Mouse (Mus musculus): ENCODE results near the gene Zbtb7b. TPM values are rescaled to one million over a fixed set of nuclear protein-coding genes. Genes with fewer than 3 reads are reported as not detected.

Zbtb7b gene
- polyA plus RNA-seq, 1 experiment, result 40.2 TPM

- WGBS, result 33% methylated on average over 8 of the region's 8 CpGs
- Histone ChIP-seq H3K4me1 (ENCODE audit: control insufficient read depth, insufficient read depth, low read length) (no peaks in the 10 kb centered on the region), H3K27ac (ENCODE audit: control insufficient read depth, insufficient read depth, low read depth, low read length, poor library complexity) (no peak overlapping the region; the same call in 1 of the 2 replicates), H3K4me3 (replicated peaks; ENCODE audit: control insufficient read depth, low read depth, low read length) (no peak overlapping the region)
- TF ChIP-seq POLR2A (IDR thresholded peaks at IDR 0.05; ENCODE audit: borderline replicate concordance, control insufficient read depth, low read depth, low read length) (no peak), CTCF (IDR thresholded peaks at IDR 0.05; ENCODE audit: control insufficient read depth, insufficient read depth, low read length) (peak; percentile 90)
These were observed 55.2 kb downstream of the Zbtb7b start for GRCm38 (mm10) chr3:89339416-89339815.

GRCm38 (mm10) chr3:89337721-89338578, 56.6 kb downstream of the Zbtb7b start, which contains the start of gene Efna4:
Gene Efna4, minus strand, starts transcription at chr3:89338028.
- H3K4me3 ChIP-seq (replicated peaks; ENCODE audit: control insufficient read depth, low read depth, low read length), result peak within 1 kb of the TSS; percentile 37
- no peak for TF ChIP-seq POLR2A (IDR thresholded peaks at IDR 0.05; ENCODE audit: borderline replicate concordance, control insufficient read depth, low read depth, low read length)
- TF ChIP-seq CTCF (IDR thresholded peaks at IDR 0.05; ENCODE audit: control insufficient read depth, insufficient read depth, low read length), result no peak
- no peak within 1 kb of the TSS; the same call in 1 of the 2 replicates for H3K27ac ChIP-seq (ENCODE audit: control insufficient read depth, insufficient read depth, low read depth, low read length, poor library complexity)
- 2% methylated on average over 44 of the region's 44 CpGs for WGBS
- no peaks in the 10 kb centered on the region for H3K4me1 ChIP-seq (ENCODE audit: control insufficient read depth, insufficient read depth, low read length)

- no peak overlapping the region; the same call in 1 of the 2 replicates for H3K27ac ChIP-seq (ENCODE audit: control insufficient read depth, insufficient read depth, low read depth, low read length, poor library complexity)
- 2% methylated on average over 21 of the region's 21 CpGs for WGBS
- TF ChIP-seq CTCF (IDR thresholded peaks at IDR 0.05; ENCODE audit: control insufficient read depth, insufficient read depth, low read length) (no peak), POLR2A (IDR thresholded peaks at IDR 0.05; ENCODE audit: borderline replicate concordance, control insufficient read depth, low read depth, low read length) (no peak)
- H3K4me3 ChIP-seq (replicated peaks; ENCODE audit: control insufficient read depth, low read depth, low read length), result no peak overlapping the region
- H3K4me1 ChIP-seq (ENCODE audit: control insufficient read depth, insufficient read depth, low read length), result no peaks in the 10 kb centered on the region
These were observed 57.4 kb downstream of the Zbtb7b start for GRCm38 (mm10) chr3:89337062-89337720.

- Histone ChIP-seq H3K4me1 (ENCODE audit: control insufficient read depth, insufficient read depth, low read length) (no peaks in the 10 kb centered on the region), H3K4me3 (replicated peaks; ENCODE audit: control insufficient read depth, low read depth, low read length) (no peak overlapping the region), H3K27ac (ENCODE audit: control insufficient read depth, insufficient read depth, low read depth, low read length, poor library complexity) (no peak overlapping the region)
- WGBS, result 57% methylated on average over 6 of the region's 6 CpGs
- no peak for TF ChIP-seq CTCF (IDR thresholded peaks at IDR 0.05; ENCODE audit: control insufficient read depth, insufficient read depth, low read length)
- no peak for TF ChIP-seq POLR2A (IDR thresholded peaks at IDR 0.05; ENCODE audit: borderline replicate concordance, control insufficient read depth, low read depth, low read length)
These were observed 58.0 kb downstream of the Zbtb7b start for GRCm38 (mm10) chr3:89336529-89336928.

GRCm38 (mm10) chr3:89333053-89333452, 61.5 kb downstream of the Zbtb7b start:
- Histone ChIP-seq H3K4me3 (replicated peaks; ENCODE audit: control insufficient read depth, low read depth, low read length) (no peak overlapping the region), H3K4me1 (ENCODE audit: control insufficient read depth, insufficient read depth, low read length) (no peaks in the 10 kb centered on the region), H3K27ac (ENCODE audit: control insufficient read depth, insufficient read depth, low read depth, low read length, poor library complexity) (no peak overlapping the region)
- WGBS, result 86% methylated on average over 11 of the region's 11 CpGs
- TF ChIP-seq CTCF (IDR thresholded peaks at IDR 0.05; ENCODE audit: control insufficient read depth, insufficient read depth, low read length) (no peak), POLR2A (IDR thresholded peaks at IDR 0.05; ENCODE audit: borderline replicate concordance, control insufficient read depth, low read depth, low read length) (no peak)

- H3K4me1 ChIP-seq (ENCODE audit: control insufficient read depth, insufficient read depth, low read length), result no peaks in the 10 kb centered on the region
- no peak for TF ChIP-seq POLR2A (IDR thresholded peaks at IDR 0.05; ENCODE audit: borderline replicate concordance, control insufficient read depth, low read depth, low read length)
- TF ChIP-seq CTCF (IDR thresholded peaks at IDR 0.05; ENCODE audit: control insufficient read depth, insufficient read depth, low read length), result no peak
These were observed 62.1 kb downstream of the Zbtb7b start for GRCm38 (mm10) chr3:89332476-89332875.

GRCm38 (mm10) chr3:89332013-89332412, 62.6 kb downstream of the Zbtb7b start:
- no peak overlapping the region for H3K27ac ChIP-seq (ENCODE audit: control insufficient read depth, insufficient read depth, low read depth, low read length, poor library complexity)
- no peaks in the 10 kb centered on the region for H3K4me1 ChIP-seq (ENCODE audit: control insufficient read depth, insufficient read depth, low read length)
- TF ChIP-seq POLR2A (IDR thresholded peaks at IDR 0.05; ENCODE audit: borderline replicate concordance, control insufficient read depth, low read depth, low read length), result no peak
- no peak for TF ChIP-seq CTCF (IDR thresholded peaks at IDR 0.05; ENCODE audit: control insufficient read depth, insufficient read depth, low read length)
- 82% methylated on average over 10 of the region's 10 CpGs for WGBS
- H3K4me3 ChIP-seq (replicated peaks; ENCODE audit: control insufficient read depth, low read depth, low read length), result no peak overlapping the region

More at GRCm38 (mm10) chr3:89332476-89332875, 62.1 kb downstream of the Zbtb7b start:
- Histone ChIP-seq H3K4me3 (replicated peaks; ENCODE audit: control insufficient read depth, low read depth, low read length) (no peak overlapping the region), H3K27ac (ENCODE audit: control insufficient read depth, insufficient read depth, low read depth, low read length, poor library complexity) (no peak overlapping the region)
- WGBS, result 81% methylated on average over 12 of the region's 12 CpGs

GRCm38 (mm10) chr3:89331561-89331960, 63.0 kb downstream of the Zbtb7b start:
- 73% methylated on average over 13 of the region's 13 CpGs for WGBS

More at GRCm38 (mm10) chr3:89331561-89331960, 63.0 kb downstream of the Zbtb7b start:
- TF ChIP-seq CTCF (IDR thresholded peaks at IDR 0.05; ENCODE audit: control insufficient read depth, insufficient read depth, low read length) (no peak), POLR2A (IDR thresholded peaks at IDR 0.05; ENCODE audit: borderline replicate concordance, control insufficient read depth, low read depth, low read length) (no peak)
- Histone ChIP-seq H3K4me1 (ENCODE audit: control insufficient read depth, insufficient read depth, low read length) (no peaks in the 10 kb centered on the region), H3K27ac (ENCODE audit: control insufficient read depth, insufficient read depth, low read depth, low read length, poor library complexity) (no peak overlapping the region), H3K4me3 (replicated peaks; ENCODE audit: control insufficient read depth, low read depth, low read length) (no peak overlapping the region)

Measured in bone marrow, adult 2 months (tissue).